Mouse (Mus musculus) CH12.LX (cell line): ENCODE results near the gene Mapk9. TPM values are rescaled to one million over a fixed set of nuclear protein-coding genes. Genes with fewer than 3 reads are reported as not detected.

Experiments used
- DNase-seq: peaks from one replicate; pipeline ENCODE4 v3.0.0-alpha.2; 2013; ENCODE audit errors: extremely low read depth
- H3K27ac ChIP-seq: 2 replicates; pipeline ENCODE4 v1.5.1; 2012; ENCODE audit warnings: low read depth, mild to moderate bottlenecking, control low read depth, moderate library complexity; ENCODE audit not compliant: insufficient read depth
- H3K27me3 ChIP-seq: replicated peaks from 2 replicates; pipeline ENCODE3; 2012; ENCODE audit warnings: inconsistent platforms
- H3K36me3 ChIP-seq, 2 experiments: replicated peaks in 1 of 2; 2 replicates each; pipeline versions ENCODE3 to v1.6.1; 2012; ENCODE audit warnings: inconsistent platforms in 1 of 2, low read length in 1 of 2, mild to moderate bottlenecking in 1 of 2, mixed read lengths in 1 of 2, moderate library complexity in 1 of 2; ENCODE audit not compliant: control insufficient read depth in 1 of 2, insufficient read depth in 1 of 2
- H3K4me1 ChIP-seq, 2 experiments: 2 replicates each; pipeline ENCODE4 v1.6.1; 2012; ENCODE audit warnings: inconsistent platforms in 1 of 2, moderate library complexity in 1 of 2; ENCODE audit not compliant: insufficient read depth in 2 of 2, control insufficient read depth in 1 of 2
- H3K4me2 ChIP-seq: 2 replicates; pipeline ENCODE4 v1.6.1; 2012; ENCODE audit warnings: low read depth, mild to moderate bottlenecking, control low read depth; ENCODE audit not compliant: poor library complexity, insufficient read depth, severe bottlenecking
- H3K4me3 ChIP-seq, 3 experiments: fragments of 150-350 bp in 1 of 3; sonication (generic) in 1 of 3; replicated peaks in 1 of 3; 2 replicates each; pipeline versions ENCODE3 to v1.5.1; 2011 to 2012; ENCODE audit warnings: low read depth in 2 of 3, low read length in 2 of 3, mild to moderate bottlenecking in 2 of 3, moderate library complexity in 2 of 3, control low read depth in 1 of 3, improper control_type of control experiment in 1 of 3, inconsistent platforms in 1 of 3, mixed read lengths in 1 of 3; ENCODE audit not compliant: poor library complexity in 1 of 3
- H3K79me2 ChIP-seq: replicated peaks from 2 replicates; pipeline ENCODE4 v1.6.1; 2012; ENCODE audit warnings: mild to moderate bottlenecking, moderate library complexity; ENCODE audit not compliant: control insufficient read depth, poor library complexity, insufficient read depth, severe bottlenecking; ENCODE audit errors: extremely low read depth
- H3K9ac ChIP-seq: 2 replicates; pipeline ENCODE4 v1.6.1; 2012; ENCODE audit warnings: low read depth, mild to moderate bottlenecking, control low read depth, moderate library complexity; ENCODE audit not compliant: insufficient read depth
- H3K9me3 ChIP-seq: replicated peaks from 2 replicates; pipeline ENCODE3; 2012; ENCODE audit warnings: low read length, inconsistent platforms, mixed read lengths
- BHLHE40 ChIP-seq: IDR thresholded peaks from 2 replicates; pipeline ENCODE4 v1.6.1; 2011; ENCODE audit warnings: mild to moderate bottlenecking, low read depth, low read length, improper control_type of control experiment
- CHD1 ChIP-seq: IDR thresholded peaks from 2 replicates; pipeline ENCODE4 v1.6.1; 2012; ENCODE audit warnings: low read depth, low read length, improper control_type of control experiment, inconsistent platforms
- CHD2 ChIP-seq: IDR thresholded peaks from 2 replicates; pipeline ENCODE4 v1.6.1; 2011; ENCODE audit warnings: low read length, improper control_type of control experiment
- GABPA ChIP-seq: IDR thresholded peaks from 2 replicates; pipeline ENCODE4 v1.6.1; 2012; ENCODE audit warnings: low read depth, low read length, improper control_type of control experiment, inconsistent platforms; ENCODE audit not compliant: insufficient replicate concordance
- IRF4 ChIP-seq: IDR thresholded peaks from 2 replicates; pipeline ENCODE4 v1.6.1; 2014; ENCODE audit warnings: low read depth, mild to moderate bottlenecking, inconsistent platforms, low read length, improper control_type of control experiment
- JUN ChIP-seq: IDR thresholded peaks from 2 replicates; pipeline ENCODE4 v1.6.1; 2011; ENCODE audit warnings: low read depth, mild to moderate bottlenecking, low read length, improper control_type of control experiment, moderate library complexity; ENCODE audit not compliant: insufficient read depth
- MAFK ChIP-seq: IDR thresholded peaks from 2 replicates; pipeline ENCODE4 v1.6.1; 2011; ENCODE audit warnings: low read length, improper control_type of control experiment; ENCODE audit not compliant: insufficient replicate concordance
- MAX ChIP-seq: IDR thresholded peaks from 2 replicates; pipeline ENCODE4 v1.6.1; 2011; ENCODE audit warnings: low read length, improper control_type of control experiment
- MXI1 ChIP-seq: IDR thresholded peaks from 2 replicates; pipeline ENCODE4 v1.6.1; 2011; ENCODE audit warnings: mild to moderate bottlenecking, low read depth, low read length, improper control_type of control experiment
- MYC ChIP-seq: IDR thresholded peaks from 2 replicates; pipeline ENCODE4 v1.6.1; 2011; ENCODE audit warnings: low read depth, mild to moderate bottlenecking, improper control_type of control experiment, low read length
- NELFE ChIP-seq: IDR thresholded peaks from 2 replicates; pipeline ENCODE4 v1.6.1; 2011; ENCODE audit warnings: low read depth, low read length, improper control_type of control experiment
- NRF1 ChIP-seq: IDR thresholded peaks from 2 replicates; pipeline ENCODE4 v1.6.1; 2014; ENCODE audit warnings: low read depth, mild to moderate bottlenecking, inconsistent platforms, low read length, improper control_type of control experiment, moderate library complexity
- POLR2AphosphoS2 ChIP-seq: IDR thresholded peaks from 2 replicates; pipeline ENCODE4 v1.6.1; 2011; ENCODE audit warnings: low read depth, low read length, improper control_type of control experiment
- RCOR1 ChIP-seq: conservative IDR thresholded peaks from 2 replicates; pipeline ENCODE4 v1.6.1; 2012; ENCODE audit warnings: low read depth, mild to moderate bottlenecking, inconsistent platforms, low read length, improper control_type of control experiment
- SIN3A ChIP-seq: IDR thresholded peaks from 2 replicates; pipeline ENCODE4 v1.6.1; 2012; ENCODE audit warnings: low read length, improper control_type of control experiment, inconsistent platforms
- TBP ChIP-seq: conservative IDR thresholded peaks from 2 replicates; pipeline ENCODE4 v1.6.1; 2011; ENCODE audit warnings: low read depth, low read length, improper control_type of control experiment
- TCF12 ChIP-seq: IDR thresholded peaks from 2 replicates; pipeline ENCODE4 v1.6.1; 2014; ENCODE audit warnings: low read depth, mild to moderate bottlenecking, inconsistent platforms, low read length, improper control_type of control experiment
- UBTF ChIP-seq: IDR thresholded peaks from 2 replicates; pipeline ENCODE4 v1.6.1; 2012; ENCODE audit warnings: low read depth, mild to moderate bottlenecking, inconsistent platforms, low read length, improper control_type of control experiment, moderate library complexity
- ZKSCAN1 ChIP-seq: IDR thresholded peaks from 2 replicates; pipeline ENCODE4 v1.6.1; 2012; ENCODE audit warnings: low read depth, inconsistent platforms, low read length, improper control_type of control experiment, borderline replicate concordance
- dilution Hi-C: fragments of 300-500 bp; cut with MboI; formaldehyde crosslinking; loops from 2 replicates; pipeline ENCODE4 v1.14.3; 2020; ENCODE audit warnings: low sequenced_read_pairs; ENCODE audit not compliant: extremely low pct_unique_long_range_greater_than_20kb, extremely low pct_ligation_motif_present
- in situ Hi-C: fragments of 300-500 bp; cut with MboI; formaldehyde crosslinking; loops from 3 replicates; pipeline ENCODE4 v1.14.3; 2019; ENCODE audit warnings: low sequenced_read_pairs, low pct_ligation_motif_present, low pct_unique_long_range_greater_than_20kb, mixed read lengths
- polyA plus RNA-seq: library from polyadenylated mRNA; unstranded; fragments of >175 nt; gene quantifications from 2 replicates; pipeline ENCODE4 v1.2.1, GENCODE M21; 2012; ENCODE audit warnings: low read depth; ENCODE audit not compliant: insufficient read length
- total RNA-seq, 2 experiments: library from RNA; depleted of rRNA; stranded (reverse); fragments of 300-350 nt in 1 of 2; fragments of >200 nt in 1 of 2; gene quantifications; 2 replicates each; pipeline ENCODE4 v1.2.3; 2012 to 2014

The Mapk9 gene
- total and polyA plus RNA-seq, 3 experiments: 22.0 to 36.8 (median 29.3) TPM

DNA sequence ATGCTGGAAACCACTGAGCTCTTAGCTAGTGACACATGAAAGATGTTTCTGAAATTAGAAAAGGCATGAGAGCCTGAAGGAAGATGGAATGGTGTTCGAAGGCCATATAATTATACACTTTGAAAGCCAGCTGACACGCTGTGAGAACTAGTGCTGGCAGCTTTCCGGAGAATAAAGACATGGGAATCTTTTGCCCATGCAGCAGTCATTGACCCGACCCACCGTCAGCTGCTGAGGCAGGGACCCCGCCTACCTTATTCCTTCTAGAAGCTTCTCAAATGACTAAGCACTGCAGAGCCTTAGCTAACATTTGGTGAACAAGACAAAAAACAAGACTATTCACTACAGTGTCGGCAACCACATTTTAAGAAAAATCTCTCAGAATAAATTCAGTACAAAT is 26.9 kb upstream of the Mapk9 start:
- no peaks in the 10 kb centered on the region for H3K4me1 ChIP-seq
- in situ Hi-C loops: no loop called here
- no peaks in the 10 kb centered on the region for H3K9me3 ChIP-seq
- no peaks in the 10 kb centered on the region for H3K27me3 ChIP-seq
- no peak overlapping the region for H3K27ac ChIP-seq
- TF ChIP-seq ZKSCAN1: no peak
- TF ChIP-seq NELFE: no peak
- TF ChIP-seq SIN3A: no peak
- TF ChIP-seq TBP: no peak
- TF ChIP-seq JUN: no peak
- no peak for TF ChIP-seq CHD1
- TF ChIP-seq GABPA: no peak
- no peak for TF ChIP-seq POLR2AphosphoS2
- DNase-seq: no peak
- H3K36me3 ChIP-seq: no peaks in the 10 kb centered on the region
- H3K4me2 ChIP-seq: no peak overlapping the region
- H3K9ac ChIP-seq: no peak overlapping the region
- H3K79me2 ChIP-seq: no peaks in the 10 kb centered on the region
- dilution Hi-C loops: no loop called here
- no peak overlapping the region for H3K4me3 ChIP-seq

- in situ Hi-C loops (no loop called here), dilution Hi-C loops (no loop called here)
- no peak overlapping the region for H3K4me3 ChIP-seq
- no peaks in the 10 kb centered on the region for H3K79me2 ChIP-seq
- no peak overlapping the region for H3K27ac ChIP-seq
- TF ChIP-seq UBTF: no peak
- TF ChIP-seq BHLHE40: no peak
- no peak for TF ChIP-seq MYC
- no peak for TF ChIP-seq JUN
- no peak for TF ChIP-seq POLR2AphosphoS2
- TF ChIP-seq MAFK: no peak
- no peaks in the 10 kb centered on the region for H3K27me3 ChIP-seq
- no peaks in the 10 kb centered on the region for H3K36me3 ChIP-seq
- DNase-seq: no peak
- H3K9ac ChIP-seq: no peak overlapping the region
- H3K4me2 ChIP-seq: no peak overlapping the region
- H3K9me3 ChIP-seq: no peaks in the 10 kb centered on the region
- no peaks in the 10 kb centered on the region for H3K4me1 ChIP-seq
Measured at GRCm38 (mm10) chr11:49820928-49821327, 25.6 kb upstream of the Mapk9 start.

GRCm38 (mm10) chr11:49821546-49821945 is 25.0 kb upstream of the Mapk9 start:
- H3K4me2 ChIP-seq: no peak overlapping the region
- dilution Hi-C loops: no loop called here
- no peak overlapping the region for H3K9ac ChIP-seq
- no peaks in the 10 kb centered on the region for H3K4me1 ChIP-seq
- H3K4me3 ChIP-seq: no peak overlapping the region
- H3K79me2 ChIP-seq: no peaks in the 10 kb centered on the region
- no peaks in the 10 kb centered on the region for H3K9me3 ChIP-seq
- in situ Hi-C loops: no loop called here
- TF ChIP-seq NRF1 (no peak), RCOR1 (no peak), MAFK (no peak), TBP (no peak), TCF12 (no peak), ZKSCAN1 (no peak), NELFE (no peak), UBTF (no peak), SIN3A (no peak), MAX (no peak), MXI1 (no peak), CHD1 (no peak), CHD2 (no peak), IRF4 (no peak), JUN (no peak)
- no peaks in the 10 kb centered on the region for H3K36me3 ChIP-seq
- DNase-seq: no peak
- peaks cover 3% of the 10 kb centered on the region for H3K27me3 ChIP-seq
- no peak overlapping the region for H3K27ac ChIP-seq
